Mouse (Mus musculus) heart, embryonic 14.5 days (tissue): ENCODE measurements at regions not wholly inside any gene's neighbourhood (a gene's known extent, or its start where the extent isn't known, plus 50 kb on each side); places are given as distances from the start of the nearest gene placed in this dataset.

Experiments
- ATAC-seq: fragments of 200-750 bp; cut with Nextera tagmentation; 2 replicates; pipeline ENCODE4 v1.8.0; 2017; ENCODE audit warnings: low read depth, moderate TSS enrichment; ENCODE audit not compliant: insufficient number of reproducible peaks, insufficient read depth, low FRiP score
- H3K27ac ChIP-seq, 2 experiments: fragments of 200-500 bp in 1 of 2; fragments of 300-500 bp in 1 of 2; sonication (generic) in 1 of 2; replicated peaks in 1 of 2; 2 replicates each; pipeline ENCODE4 v1.5.1; 2012 to 2014; ENCODE audit warnings: low read depth in 2 of 2, low read length in 2 of 2, control low read depth in 1 of 2, mild to moderate bottlenecking in 1 of 2, mixed read lengths in 1 of 2; ENCODE audit not compliant: control insufficient read depth in 1 of 2, insufficient read depth in 1 of 2
- H3K27me3 ChIP-seq: fragments of 300-500 bp; sonication (generic); 2 replicates; pipeline ENCODE4 v1.6.1; 2014; ENCODE audit warnings: mild to moderate bottlenecking, low read length, control low read depth; ENCODE audit not compliant: control insufficient read depth, insufficient read depth
- H3K36me3 ChIP-seq: fragments of 300-500 bp; sonication (generic); 2 replicates; pipeline ENCODE4 v1.6.1; 2014; ENCODE audit warnings: mild to moderate bottlenecking, control low read depth, low read length, mixed read lengths; ENCODE audit not compliant: control insufficient read depth, insufficient read depth
- H3K4me1 ChIP-seq, 2 experiments: fragments of 200-500 bp in 1 of 2; fragments of 300-500 bp in 1 of 2; sonication (generic) in 1 of 2; 2 replicates each; pipeline ENCODE4 v1.6.1; 2012 to 2014; ENCODE audit warnings: low read length in 2 of 2, control low read depth in 1 of 2, mixed read lengths in 1 of 2; ENCODE audit not compliant: control insufficient read depth in 2 of 2, insufficient read depth in 2 of 2
- H3K4me2 ChIP-seq: fragments of 300-500 bp; sonication (generic); 2 replicates; pipeline ENCODE4 v1.6.1; 2014; ENCODE audit warnings: mild to moderate bottlenecking, low read length
- H3K4me3 ChIP-seq, 2 experiments: fragments of 200-500 bp in 1 of 2; fragments of 300-500 bp in 1 of 2; sonication (generic) in 1 of 2; 2 replicates each; pipeline ENCODE4 v1.5.1; 2012 to 2014; ENCODE audit warnings: low read length in 2 of 2, mild to moderate bottlenecking in 2 of 2, control low read depth in 1 of 2, low read depth in 1 of 2, moderate library complexity in 1 of 2; ENCODE audit not compliant: control insufficient read depth in 1 of 2, insufficient read depth in 1 of 2
- H3K9ac ChIP-seq: fragments of 300-500 bp; sonication (generic); 2 replicates; pipeline ENCODE4 v1.6.1; 2014; ENCODE audit warnings: mild to moderate bottlenecking, low read length
- H3K9me3 ChIP-seq: fragments of 300-500 bp; sonication (generic); 2 replicates; pipeline ENCODE4 v1.6.1; 2016; ENCODE audit warnings: low read length, control low read depth; ENCODE audit not compliant: control insufficient read depth
- WGBS: fragments of 180-500 bp; shearing (Covaris S2); extraction: QIAGEN DNeasy Blood & Tissue Kit; methylation state at CpG from one replicate; pipeline ENCODE4 v1.1.7; 2014; 5-methylcytosine and 5-hydroxymethylcytosine counted together

- Histone ChIP-seq H3K4me3 (no peak overlapping the region), H3K4me2 (no peak overlapping the region)
These were observed 311.4 kb upstream of the Rtl1 start for GRCm38 (mm10) chr12:109911506-109911905.

GRCm38 (mm10) chr12:109917761-109918160 is 317.6 kb upstream of the Rtl1 start:
- Histone ChIP-seq H3K4me1 (no peaks in the 10 kb centered on the region), H3K9ac (no peak overlapping the region), H3K27me3 (no peaks in the 10 kb centered on the region), H3K36me3 (no peaks in the 10 kb centered on the region), H3K4me2 (no peak overlapping the region), H3K4me3 (no peak overlapping the region), H3K9me3 (no peaks in the 10 kb centered on the region), H3K27ac (no peak overlapping the region)
- 73% methylated on average over 6 of the region's 6 CpGs for WGBS
- no peak for ATAC-seq

More at GRCm38 (mm10) chr12:109911506-109911905, 311.4 kb upstream of the Rtl1 start:
- no peaks in the 10 kb centered on the region for H3K4me1 ChIP-seq
- no peaks in the 10 kb centered on the region for H3K36me3 ChIP-seq
- H3K27me3 ChIP-seq: no peaks in the 10 kb centered on the region
- no peak overlapping the region for H3K9ac ChIP-seq
- 71% methylated on average over 9 of the region's 9 CpGs for WGBS
- no peak overlapping the region for H3K27ac ChIP-seq
- H3K9me3 ChIP-seq: no peaks in the 10 kb centered on the region
- ATAC-seq: no peak

GRCm38 (mm10) chr12:109918901-109919300 is 318.8 kb upstream of the Rtl1 start:
- H3K9ac ChIP-seq: no peak overlapping the region
- H3K9me3 ChIP-seq: no peaks in the 10 kb centered on the region
- no peaks in the 10 kb centered on the region for H3K4me1 ChIP-seq
- H3K27me3 ChIP-seq: no peaks in the 10 kb centered on the region
- no peak for ATAC-seq
- 83% methylated on average over 8 of the region's 8 CpGs for WGBS
- H3K27ac ChIP-seq: no peak overlapping the region
- H3K4me2 ChIP-seq: no peak overlapping the region
- H3K36me3 ChIP-seq: no peaks in the 10 kb centered on the region
- H3K4me3 ChIP-seq: no peak overlapping the region

DNA sequence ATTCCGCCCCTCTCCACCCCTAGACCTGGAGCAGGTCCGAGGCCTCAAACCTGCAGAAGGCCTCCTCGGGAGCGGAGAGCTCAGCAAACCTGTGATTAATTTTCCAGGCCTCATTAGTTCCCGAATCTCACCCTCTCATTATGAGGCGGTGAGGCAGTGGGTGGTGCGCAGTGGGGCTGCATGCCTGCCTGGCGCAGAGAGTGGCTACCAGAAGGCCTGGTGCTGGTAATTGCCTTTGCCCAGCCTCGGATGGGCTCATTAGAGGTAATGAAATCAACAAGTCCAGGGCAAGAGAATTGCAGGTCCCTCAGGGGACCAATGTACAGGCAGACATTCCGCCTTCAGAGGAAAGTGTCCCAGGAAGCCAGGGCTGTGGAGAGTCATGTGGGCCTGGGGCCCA is 322.0 kb upstream of the Rtl1 start:
- no peak overlapping the region for H3K27ac ChIP-seq
- no peaks in the 10 kb centered on the region for H3K4me1 ChIP-seq
- ATAC-seq: no peak
- 84% methylated on average over 10 of the region's 10 CpGs for WGBS
- no peaks in the 10 kb centered on the region for H3K27me3 ChIP-seq
- no peaks in the 10 kb centered on the region for H3K9me3 ChIP-seq
- H3K36me3 ChIP-seq: no peaks in the 10 kb centered on the region
- H3K9ac ChIP-seq: no peak overlapping the region
- no peak overlapping the region for H3K4me2 ChIP-seq
- H3K4me3 ChIP-seq: no peak overlapping the region

DNA sequence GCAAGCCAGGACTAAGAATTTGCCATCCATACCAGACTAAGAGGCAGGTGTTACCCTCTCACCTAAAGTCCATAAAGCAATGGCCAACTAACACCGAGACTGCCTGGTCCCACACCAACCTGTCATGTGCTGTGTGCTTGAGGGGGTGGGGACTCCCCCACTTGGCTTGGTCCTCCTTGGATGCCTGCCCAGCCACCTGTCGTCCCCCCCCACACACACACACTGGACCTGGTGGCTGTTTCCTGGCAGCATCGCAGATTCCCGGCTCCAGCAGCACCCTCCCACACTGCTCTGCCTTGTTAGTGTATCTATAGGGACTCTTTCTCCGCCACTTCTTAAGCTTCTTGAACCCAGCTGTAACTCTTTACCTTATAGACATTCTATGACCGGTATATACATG is 325.7 kb upstream of the Rtl1 start:
- 73% methylated on average over 6 of the region's 6 CpGs for WGBS
- ATAC-seq: no peak
- no peak overlapping the region for H3K27ac ChIP-seq

DNA sequence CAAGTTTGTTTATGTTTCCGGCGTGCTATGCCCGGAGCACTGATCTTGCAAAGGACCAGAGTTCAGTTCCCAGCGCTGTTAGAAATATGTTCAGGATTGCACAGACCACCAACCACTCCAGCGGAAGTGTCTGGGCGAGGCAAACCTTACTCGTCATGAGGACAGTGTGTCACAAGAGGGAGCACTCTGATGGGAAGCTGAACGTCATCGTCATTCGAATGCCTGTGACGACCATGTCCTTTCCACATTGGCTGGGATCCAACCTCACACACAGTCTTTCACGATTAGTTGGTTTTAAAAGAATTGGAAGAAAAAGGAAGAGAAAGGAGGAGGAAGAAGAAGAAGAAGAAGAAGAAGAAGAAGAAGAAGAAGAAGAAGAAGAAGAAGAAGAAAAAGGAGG is 326.5 kb upstream of the Rtl1 start:
- no peaks in the 10 kb centered on the region for H3K36me3 ChIP-seq
- WGBS: 49% methylated on average over 12 of the region's 12 CpGs
- H3K4me1 ChIP-seq: no peaks in the 10 kb centered on the region
- H3K27me3 ChIP-seq: no peaks in the 10 kb centered on the region
- no peak for ATAC-seq
- H3K27ac ChIP-seq: no peak overlapping the region
- H3K4me3 ChIP-seq: no peak overlapping the region
- no peaks in the 10 kb centered on the region for H3K9me3 ChIP-seq
- no peak overlapping the region for H3K4me2 ChIP-seq
- no peak overlapping the region for H3K9ac ChIP-seq

More for the DNA sequence above, 325.7 kb upstream of the Rtl1 start:
- H3K36me3 ChIP-seq: no peaks in the 10 kb centered on the region
- no peak overlapping the region for H3K4me3 ChIP-seq
- no peaks in the 10 kb centered on the region for H3K9me3 ChIP-seq
- H3K9ac ChIP-seq: no peak overlapping the region
- no peaks in the 10 kb centered on the region for H3K27me3 ChIP-seq
- H3K4me2 ChIP-seq: no peak overlapping the region
- no peaks in the 10 kb centered on the region for H3K4me1 ChIP-seq

- no peaks in the 10 kb centered on the region for H3K4me1 ChIP-seq
- no peak for ATAC-seq
- no peaks in the 10 kb centered on the region for H3K36me3 ChIP-seq
- H3K4me2 ChIP-seq: no peak overlapping the region
- no peak overlapping the region for H3K27ac ChIP-seq
- H3K27me3 ChIP-seq: no peaks in the 10 kb centered on the region
- no peak overlapping the region for H3K9ac ChIP-seq
- 89% methylated on average over 3 of the region's 3 CpGs for WGBS
- no peaks in the 10 kb centered on the region for H3K9me3 ChIP-seq
- H3K4me3 ChIP-seq: no peak overlapping the region
These were observed 332.7 kb upstream of the Dio3 start for GRCm38 (mm10) chr12:109946179-109946578.

- no peak for ATAC-seq
- Histone ChIP-seq H3K4me1 (peaks cover 6 to 7% of the 10 kb centered on the region in 2 experiments), H3K4me3 (no peak overlapping the region), H3K27me3 (no peaks in the 10 kb centered on the region), H3K9ac (no peak overlapping the region), H3K4me2 (no peak overlapping the region), H3K36me3 (no peaks in the 10 kb centered on the region), H3K27ac (no peak overlapping the region), H3K9me3 (no peaks in the 10 kb centered on the region)
- 41% methylated on average over 1 of the region's 1 CpGs for WGBS
These were observed 331.9 kb upstream of the Dio3 start for GRCm38 (mm10) chr12:109946936-109947335.
